Mouse (Mus musculus): ENCODE measurements around the gene Cacna1s.

DNA sequence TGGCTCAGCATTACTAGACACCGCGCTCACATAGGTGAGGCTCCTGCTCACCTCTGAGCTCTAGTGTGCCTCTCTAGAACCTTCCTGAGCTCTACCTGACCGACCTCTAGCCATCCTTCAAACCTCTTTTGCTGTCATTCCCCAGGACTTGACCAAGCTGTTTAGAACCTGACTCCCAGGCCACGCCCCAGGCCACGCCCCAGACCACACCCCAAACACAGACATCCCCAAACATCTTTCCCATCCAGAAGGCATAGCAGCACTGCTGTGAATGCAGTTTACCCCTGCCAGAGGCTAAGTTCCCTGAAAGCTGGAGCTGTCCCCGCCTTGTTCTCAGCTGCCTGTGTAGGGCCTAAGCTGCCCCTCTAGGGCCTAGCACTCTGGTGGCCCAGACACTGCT, 68.2 kb downstream of the Cacna1s start:
- TF ChIP-seq USF1 (IDR thresholded peaks at IDR 0.05; ENCODE audit: low read depth) (no peak), CTCF (IDR thresholded peaks at IDR 0.05; ENCODE audit: control insufficient read depth, insufficient read depth, insufficient read length) (no peak)
